Comparison of ENCODE assay signal across 7 mouse cellular contexts in the genomic region with DNA sequence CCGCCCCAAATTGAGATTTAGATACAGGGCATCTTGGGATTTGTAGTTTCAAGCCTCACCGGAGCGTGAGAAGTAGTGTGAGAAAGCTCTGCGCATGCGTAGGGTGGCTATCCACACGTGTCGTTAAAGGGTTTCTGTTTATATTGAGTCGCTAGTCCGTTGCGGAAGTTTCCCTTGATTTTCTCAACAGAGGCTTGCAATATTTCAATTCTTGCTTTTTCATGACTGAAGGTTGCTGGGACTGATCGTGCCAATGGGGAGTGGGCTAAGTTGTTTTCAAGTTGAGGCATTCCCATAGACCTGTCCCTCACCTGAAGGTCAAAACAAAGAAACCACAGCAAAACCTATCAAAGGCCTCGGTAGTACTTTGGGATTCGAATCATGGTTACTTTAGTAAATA. TPM values are rescaled to one million over a fixed set of nuclear protein-coding genes. Genes with fewer than 3 reads are reported as not detected.
A peak's percentile ranks its signal among the peaks of the same experiment; 100 is the strongest.
DNase-seq lines count a peak whose midpoint lies in the region; ATAC-seq and TF ChIP-seq lines count a peak whose summit lies in the region.

No protein-coding gene starts in this region.

- H3K36me3 ChIP-seq in kidney, adult 2 months (ENCODE audit: control insufficient read depth, insufficient read depth, low read length): no peaks in the 10 kb centered on the region; the same call in 1 of the 2 replicates
- peaks cover 38% of the 10 kb centered on the region for H3K36me3 ChIP-seq in limb, embryonic 15.5 days
- H3K36me3 ChIP-seq in midbrain, embryonic 15.5 days (replicated peaks): peaks cover 28% of the 10 kb centered on the region

- 2% methylated on average over 13 of the region's 13 CpGs for WGBS in kidney, adult 2 months
- WGBS in limb, embryonic 15.5 days: 3% methylated on average over 13 of the region's 13 CpGs
- WGBS in midbrain, embryonic 15.5 days: 3% methylated on average over 13 of the region's 13 CpGs

- H3K4me2 ChIP-seq in limb, embryonic 15.5 days: peak overlapping the region; percentile 76
- H3K4me2 ChIP-seq in midbrain, embryonic 15.5 days: peak overlapping the region; percentile 95

- DNase-seq in adrenal gland, postnatal 10 days: peak; percentile 83
- peak; percentile 43 to 60 for DNase-seq in cerebellum, postnatal 4 days (ENCODE audit: low spot score in 2 of 2)
- peak; percentile 85 for DNase-seq in kidney, adult 2 months
- DNase-seq in spleen, adult 18-20 months: peak; percentile 64 to 73

- H3K9ac ChIP-seq in limb, embryonic 15.5 days: no peak overlapping the region
- no peak overlapping the region; the same call in 1 of the 2 replicates for H3K9ac ChIP-seq in midbrain, embryonic 15.5 days

- no peak for TF ChIP-seq POLR2A in kidney, adult 2 months (IDR thresholded peaks at IDR 0.05; ENCODE audit: low read depth, low read length)

- H3K9me3 ChIP-seq in limb, embryonic 15.5 days: no peaks in the 10 kb centered on the region
- H3K9me3 ChIP-seq in midbrain, embryonic 15.5 days: no peaks in the 10 kb centered on the region

- peaks cover 30% of the 10 kb centered on the region for H3K4me1 ChIP-seq in kidney, adult 2 months (ENCODE audit: control insufficient read depth, insufficient read depth, low read length)
- H3K4me1 ChIP-seq in limb, embryonic 15.5 days: peaks cover 30% of the 10 kb centered on the region
- H3K4me1 ChIP-seq in midbrain, embryonic 15.5 days: peaks cover 29% of the 10 kb centered on the region

- peak overlapping the region; percentile 73 for H3K27ac ChIP-seq in kidney, adult 2 months (ENCODE audit: insufficient read depth, low read depth, low read length)
- H3K27ac ChIP-seq in limb, embryonic 15.5 days: peak overlapping the region; percentile 100; the same call in 1 of the 2 replicates
- no peak overlapping the region for H3K27ac ChIP-seq in midbrain, embryonic 15.5 days

- H3K27me3 ChIP-seq in kidney, adult 2 months (replicated peaks; ENCODE audit: control insufficient read depth, insufficient read depth, low read length): no peaks in the 10 kb centered on the region
- H3K27me3 ChIP-seq in limb, embryonic 15.5 days: no peaks in the 10 kb centered on the region
- no peaks in the 10 kb centered on the region for H3K27me3 ChIP-seq in midbrain, embryonic 15.5 days (replicated peaks)

- peak overlapping the region; percentile 50 for H3K4me3 ChIP-seq in kidney, adult 2 months (ENCODE audit: insufficient read depth, low read depth, low read length)
- peak overlapping the region; percentile 77 for H3K4me3 ChIP-seq in limb, embryonic 15.5 days
- peak overlapping the region; percentile 80 for H3K4me3 ChIP-seq in midbrain, embryonic 15.5 days

- peak; percentile 26 for ATAC-seq in granulocyte monocyte progenitor cell, adult 5-6 weeks (replicated peaks; ENCODE audit: poor library complexity, severe bottlenecking)
- no peak for ATAC-seq in limb, embryonic 15.5 days (ENCODE audit: insufficient number of reproducible peaks, low FRiP score, low TSS enrichment, low read depth)
- no peak for ATAC-seq in midbrain, embryonic 15.5 days (replicated peaks)

- no peak for TF ChIP-seq CTCF in kidney, adult 2 months (conservative IDR thresholded peaks at IDR 0.05; ENCODE audit: insufficient read depth, insufficient read length, low read depth, low read length)

RNA-seq across cellular contexts. Expression of a gene that starts 2.0 kb away (rescaled TPM):
- total RNA-seq in adrenal gland, postnatal 10 days (2021): 10 to 100 TPM; 56.6 to 59.7 TPM
- total RNA-seq in granulocyte monocyte progenitor cell, adult 5-6 weeks (2014; fragmentation: Nextera tagmentation): 19.6 and 25.0 TPM in 2 replicates
- 21.5 and 26.8 TPM in 2 replicates for total RNA-seq in granulocyte monocyte progenitor cell, adult 5-6 weeks (2017)
- polyA plus RNA-seq in kidney, adult 2 months (2012; rRNA removed): 36.1 and 45.0 TPM in 2 replicates
- 32.7 and 33.7 TPM in 2 replicates for polyA plus RNA-seq in limb, embryonic 15.5 days (2015; fragmentation: Nextera tagmentation; extraction: Ambion mirVana)
- 64.2 and 71.0 TPM in 2 replicates for polyA plus RNA-seq in midbrain, embryonic 15.5 days (2015; fragmentation: Nextera tagmentation; extraction: Ambion mirVana)

RNA-seq across cellular contexts. Expression of a gene that starts 8.1 kb away (rescaled TPM):
- total RNA-seq in adrenal gland, postnatal 10 days (2021): 100 to 1,000 TPM; 143 to 155 TPM
- 112 and 128 TPM in 2 replicates for total RNA-seq in granulocyte monocyte progenitor cell, adult 5-6 weeks (2014; fragmentation: Nextera tagmentation)
- total RNA-seq in granulocyte monocyte progenitor cell, adult 5-6 weeks (2017): 245 and 280 TPM in 2 replicates
- 103 and 111 TPM in 2 replicates for polyA plus RNA-seq in kidney, adult 2 months (2012; rRNA removed)
- 86.7 and 102 TPM in 2 replicates for polyA plus RNA-seq in limb, embryonic 15.5 days (2015; fragmentation: Nextera tagmentation; extraction: Ambion mirVana)
- 121 and 124 TPM in 2 replicates for polyA plus RNA-seq in midbrain, embryonic 15.5 days (2015; fragmentation: Nextera tagmentation; extraction: Ambion mirVana)

RNA-seq across cellular contexts. Expression of a gene that starts 9.7 kb away (rescaled TPM):
- total RNA-seq in adrenal gland, postnatal 10 days (2021): 10 to 100 TPM; 86.5 to 92.4 TPM
- total RNA-seq in granulocyte monocyte progenitor cell, adult 5-6 weeks (2014; fragmentation: Nextera tagmentation): 73.1 and 73.3 TPM in 2 replicates
- total RNA-seq in granulocyte monocyte progenitor cell, adult 5-6 weeks (2017): 74.5 and 91.2 TPM in 2 replicates
- polyA plus RNA-seq in kidney, adult 2 months (2012; rRNA removed): 266 and 270 TPM in 2 replicates
- 113 and 117 TPM in 2 replicates for polyA plus RNA-seq in limb, embryonic 15.5 days (2015; fragmentation: Nextera tagmentation; extraction: Ambion mirVana)
- polyA plus RNA-seq in midbrain, embryonic 15.5 days (2015; fragmentation: Nextera tagmentation; extraction: Ambion mirVana): 146 and 159 TPM in 2 replicates

RNA-seq across cellular contexts. Expression of a gene that starts 20.4 kb away (rescaled TPM):
- total RNA-seq in adrenal gland, postnatal 10 days (2021): not detected
- total RNA-seq in granulocyte monocyte progenitor cell, adult 5-6 weeks (2014; fragmentation: Nextera tagmentation): not detected in 2 replicates
- total RNA-seq in granulocyte monocyte progenitor cell, adult 5-6 weeks (2017): not detected in 2 replicates
- not detected in 2 replicates for polyA plus RNA-seq in kidney, adult 2 months (2012; rRNA removed)
- polyA plus RNA-seq in limb, embryonic 15.5 days (2015; fragmentation: Nextera tagmentation; extraction: Ambion mirVana): 0.12 TPM in 2 replicates
- polyA plus RNA-seq in midbrain, embryonic 15.5 days (2015; fragmentation: Nextera tagmentation; extraction: Ambion mirVana): not detected in 2 replicates

RNA-seq across cellular contexts. Expression of a gene that starts 25.1 kb away (rescaled TPM):
- 10 to 100 TPM; 22.4 to 24.9 TPM for total RNA-seq in adrenal gland, postnatal 10 days (2021)
- 11.6 and 13.5 TPM in 2 replicates for total RNA-seq in granulocyte monocyte progenitor cell, adult 5-6 weeks (2014; fragmentation: Nextera tagmentation)
- 4.1 and 5.9 TPM in 2 replicates for total RNA-seq in granulocyte monocyte progenitor cell, adult 5-6 weeks (2017)
- 32.6 and 39.6 TPM in 2 replicates for polyA plus RNA-seq in kidney, adult 2 months (2012; rRNA removed)
- polyA plus RNA-seq in limb, embryonic 15.5 days (2015; fragmentation: Nextera tagmentation; extraction: Ambion mirVana): 30.1 and 32.3 TPM in 2 replicates
- 84.5 and 86.2 TPM in 2 replicates for polyA plus RNA-seq in midbrain, embryonic 15.5 days (2015; fragmentation: Nextera tagmentation; extraction: Ambion mirVana)
